Mouse (Mus musculus): Measurements from ENCODE around the gene Dcun1d4. TPM values are rescaled to one million over a fixed set of nuclear protein-coding genes. Genes with fewer than 3 reads are reported as not detected.

Gene Dcun1d4
- polyA plus RNA-seq, 1 experiment: 32.9 TPM

GRCm38 (mm10) chr5:73599991-73600390 is 119.2 kb downstream of the Dcun1d4 start:
- H3K27ac ChIP-seq (ENCODE audit: insufficient read depth, low read length): no peak overlapping the region
- peaks cover 4% of the 10 kb centered on the region for H3K4me1 ChIP-seq (ENCODE audit: control insufficient read depth, insufficient read depth, low read length)
- H3K9ac ChIP-seq (ENCODE audit: low read depth, poor library complexity, severe bottlenecking): no peak overlapping the region
- peaks cover 2% of the 10 kb centered on the region; the same call in 1 of the 2 replicates for H3K9me3 ChIP-seq (replicated peaks; ENCODE audit: control insufficient read depth, insufficient read depth, low read length, poor library complexity, severe bottlenecking)
- no peak overlapping the region for H3K4me3 ChIP-seq (ENCODE audit: low read depth, low read length)
- no peaks in the 10 kb centered on the region; the same call in 1 of the 2 replicates for H3K27me3 ChIP-seq (ENCODE audit: control insufficient read depth, insufficient read depth, low read length, poor library complexity, severe bottlenecking)
- TF ChIP-seq EP300 (IDR thresholded peaks at IDR 0.05; ENCODE audit: insufficient read depth, low read depth, low read length) (no peak), CTCF (IDR thresholded peaks at IDR 0.05; ENCODE audit: low read depth, low read length) (no peak), POLR2A (IDR thresholded peaks at IDR 0.05; ENCODE audit: insufficient read depth, low read length) (no peak)
- no peaks in the 10 kb centered on the region for H3K36me3 ChIP-seq (ENCODE audit: control insufficient read depth, insufficient read depth, low read length, poor library complexity, severe bottlenecking)

- Histone ChIP-seq H3K9me3 (replicated peaks; ENCODE audit: control insufficient read depth, insufficient read depth, low read length, poor library complexity, severe bottlenecking) (peaks cover 2% of the 10 kb centered on the region; the same call in 1 of the 2 replicates), H3K27me3 (ENCODE audit: control insufficient read depth, insufficient read depth, low read length, poor library complexity, severe bottlenecking) (no peaks in the 10 kb centered on the region), H3K9ac (ENCODE audit: low read depth, poor library complexity, severe bottlenecking) (no peak overlapping the region), H3K36me3 (ENCODE audit: control insufficient read depth, insufficient read depth, low read length, poor library complexity, severe bottlenecking) (no peaks in the 10 kb centered on the region), H3K27ac (ENCODE audit: insufficient read depth, low read length) (no peak overlapping the region), H3K4me1 (ENCODE audit: control insufficient read depth, insufficient read depth, low read length) (peaks cover 4% of the 10 kb centered on the region), H3K4me3 (ENCODE audit: low read depth, low read length) (no peak overlapping the region)
- TF ChIP-seq POLR2A (IDR thresholded peaks at IDR 0.05; ENCODE audit: insufficient read depth, low read length): no peak
Measured at GRCm38 (mm10) chr5:73601361-73601763, 120.6 kb downstream of the Dcun1d4 start.

- no peak overlapping the region for H3K4me3 ChIP-seq (ENCODE audit: low read depth, low read length)
- no peak overlapping the region for H3K9ac ChIP-seq (ENCODE audit: low read depth, poor library complexity, severe bottlenecking)
Measured at GRCm38 (mm10) chr5:73602865-73603264, 122.1 kb downstream of the Dcun1d4 start.

GRCm38 (mm10) chr5:73604542-73604941 is 123.7 kb downstream of the Dcun1d4 start:
- H3K27me3 ChIP-seq (ENCODE audit: control insufficient read depth, insufficient read depth, low read length, poor library complexity, severe bottlenecking): no peaks in the 10 kb centered on the region
- no peak overlapping the region for H3K27ac ChIP-seq (ENCODE audit: insufficient read depth, low read length)
- no peaks in the 10 kb centered on the region for H3K4me1 ChIP-seq (ENCODE audit: control insufficient read depth, insufficient read depth, low read length)
- H3K36me3 ChIP-seq (ENCODE audit: control insufficient read depth, insufficient read depth, low read length, poor library complexity, severe bottlenecking): no peaks in the 10 kb centered on the region
- no peak for TF ChIP-seq CTCF (IDR thresholded peaks at IDR 0.05; ENCODE audit: low read depth, low read length)
- TF ChIP-seq EP300 (IDR thresholded peaks at IDR 0.05; ENCODE audit: insufficient read depth, low read depth, low read length): no peak
- no peak for TF ChIP-seq POLR2A (IDR thresholded peaks at IDR 0.05; ENCODE audit: insufficient read depth, low read length)
- H3K4me3 ChIP-seq (ENCODE audit: low read depth, low read length): no peak overlapping the region
- H3K9ac ChIP-seq (ENCODE audit: low read depth, poor library complexity, severe bottlenecking): no peak overlapping the region
- peaks cover 2% of the 10 kb centered on the region; the same call in 1 of the 2 replicates for H3K9me3 ChIP-seq (replicated peaks; ENCODE audit: control insufficient read depth, insufficient read depth, low read length, poor library complexity, severe bottlenecking)

More at GRCm38 (mm10) chr5:73602865-73603264, 122.1 kb downstream of the Dcun1d4 start:
- Histone ChIP-seq H3K27me3 (ENCODE audit: control insufficient read depth, insufficient read depth, low read length, poor library complexity, severe bottlenecking) (no peaks in the 10 kb centered on the region), H3K36me3 (ENCODE audit: control insufficient read depth, insufficient read depth, low read length, poor library complexity, severe bottlenecking) (no peaks in the 10 kb centered on the region), H3K4me1 (ENCODE audit: control insufficient read depth, insufficient read depth, low read length) (peaks cover 4% of the 10 kb centered on the region), H3K9me3 (replicated peaks; ENCODE audit: control insufficient read depth, insufficient read depth, low read length, poor library complexity, severe bottlenecking) (peaks cover 2% of the 10 kb centered on the region; the same call in 1 of the 2 replicates), H3K27ac (ENCODE audit: insufficient read depth, low read length) (no peak overlapping the region)
- TF ChIP-seq CTCF (IDR thresholded peaks at IDR 0.05; ENCODE audit: low read depth, low read length): no peak
- TF ChIP-seq POLR2A (IDR thresholded peaks at IDR 0.05; ENCODE audit: insufficient read depth, low read length): no peak
- no peak for TF ChIP-seq EP300 (IDR thresholded peaks at IDR 0.05; ENCODE audit: insufficient read depth, low read depth, low read length)

- Histone ChIP-seq H3K36me3 (ENCODE audit: control insufficient read depth, insufficient read depth, low read length, poor library complexity, severe bottlenecking) (no peaks in the 10 kb centered on the region), H3K9ac (ENCODE audit: low read depth, poor library complexity, severe bottlenecking) (no peak overlapping the region), H3K4me3 (ENCODE audit: low read depth, low read length) (no peak overlapping the region), H3K27me3 (ENCODE audit: control insufficient read depth, insufficient read depth, low read length, poor library complexity, severe bottlenecking) (no peaks in the 10 kb centered on the region), H3K4me1 (ENCODE audit: control insufficient read depth, insufficient read depth, low read length) (no peaks in the 10 kb centered on the region), H3K9me3 (replicated peaks; ENCODE audit: control insufficient read depth, insufficient read depth, low read length, poor library complexity, severe bottlenecking) (peaks cover 2% of the 10 kb centered on the region; the same call in 1 of the 2 replicates), H3K27ac (ENCODE audit: insufficient read depth, low read length) (no peak overlapping the region)
- TF ChIP-seq CTCF (IDR thresholded peaks at IDR 0.05; ENCODE audit: low read depth, low read length): no peak
- TF ChIP-seq EP300 (IDR thresholded peaks at IDR 0.05; ENCODE audit: insufficient read depth, low read depth, low read length): no peak
- TF ChIP-seq POLR2A (IDR thresholded peaks at IDR 0.05; ENCODE audit: insufficient read depth, low read length): no peak
Measured at GRCm38 (mm10) chr5:73604964-73605363, 124.2 kb downstream of the Dcun1d4 start.

Other genes starting within 250 kb of the Dcun1d4 start
- 94.8 and 101 TPM in 2 replicates for gene Fryl, start 224.4 kb upstream of the Dcun1d4 start, polyA plus RNA-seq (2011; ENCODE audit: insufficient read depth, insufficient read length, low read depth, missing spikeins)
- 291 and 334 TPM in 2 replicates for gene Ociad1, start 188.2 kb upstream of the Dcun1d4 start, polyA plus RNA-seq (2011; ENCODE audit: insufficient read depth, insufficient read length, low read depth, missing spikeins)
- 2.2 and 4.9 TPM in 2 replicates for gene Ociad2, start 140.0 kb upstream of the Dcun1d4 start, polyA plus RNA-seq (2011; ENCODE audit: insufficient read depth, insufficient read length, low read depth, missing spikeins)
- not detected in 2 replicates for gene Cwh43, start 74.9 kb upstream of the Dcun1d4 start, polyA plus RNA-seq (2011; ENCODE audit: insufficient read depth, insufficient read length, low read depth, missing spikeins)
- gene Lrrc66, start 151.5 kb downstream of the Dcun1d4 start, polyA plus RNA-seq (2011; ENCODE audit: insufficient read depth, insufficient read length, low read depth, missing spikeins): not detected in 2 replicates
- gene Sgcb, start 166.8 kb downstream of the Dcun1d4 start, polyA plus RNA-seq (2011; ENCODE audit: insufficient read depth, insufficient read length, low read depth, missing spikeins): 3.4 and 4.2 TPM in 2 replicates
- gene Spata18, start 170.4 kb downstream of the Dcun1d4 start, polyA plus RNA-seq (2011; ENCODE audit: insufficient read depth, insufficient read length, low read depth, missing spikeins): not detected in 2 replicates

Data from ES-Bruce4 (cell line).